Mouse (Mus musculus): ENCODE data around the gene Astn1. TPM values are rescaled to one million over a fixed set of nuclear protein-coding genes. Genes with fewer than 3 reads are reported as not detected.

Gene Astn1
- total RNA-seq, 2 experiments from 2014 or later, result 195 to 199 TPM

DNA sequence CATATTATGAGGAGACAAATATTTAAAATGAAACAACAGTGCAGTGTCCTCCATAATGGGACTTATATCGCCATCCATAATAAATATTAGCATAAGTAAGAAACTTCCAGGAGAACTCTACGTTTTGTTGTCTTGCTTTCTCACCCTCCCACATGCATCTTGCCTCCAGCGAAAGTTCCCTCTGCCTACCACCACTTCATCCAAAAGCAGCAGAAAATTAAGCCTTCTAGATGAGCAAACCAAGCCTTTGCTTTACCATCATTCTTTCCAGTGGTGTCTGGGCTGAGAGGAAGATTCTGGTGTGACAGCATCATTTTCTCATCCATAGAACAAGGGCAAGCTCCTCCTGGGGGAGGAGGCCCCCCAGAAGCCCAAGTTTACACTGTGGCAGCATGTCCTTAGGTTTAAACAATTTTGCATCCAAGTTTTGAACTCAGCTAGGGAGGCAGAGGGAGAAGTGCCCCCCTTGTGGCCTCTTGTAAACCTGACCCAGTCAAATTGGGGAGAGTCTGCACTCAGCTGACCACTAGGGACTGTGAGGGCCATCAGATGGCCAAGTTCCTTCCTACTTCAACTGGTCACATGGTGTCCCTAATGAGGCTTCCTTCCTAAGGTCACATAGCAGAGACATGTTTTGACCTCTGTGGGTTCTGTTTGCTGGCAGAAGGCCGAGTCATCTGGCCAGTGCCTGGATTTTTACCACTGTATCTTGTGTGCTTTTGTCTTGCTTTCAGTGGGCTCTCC is 147.2 kb downstream of the Astn1 start:
- DNase-seq (ENCODE audit: extremely low spot score in 1 of 2, low spot score in 2 of 2), result no peak
- intact Hi-C loops (cut with DNase I), result no loop called here

DNA sequence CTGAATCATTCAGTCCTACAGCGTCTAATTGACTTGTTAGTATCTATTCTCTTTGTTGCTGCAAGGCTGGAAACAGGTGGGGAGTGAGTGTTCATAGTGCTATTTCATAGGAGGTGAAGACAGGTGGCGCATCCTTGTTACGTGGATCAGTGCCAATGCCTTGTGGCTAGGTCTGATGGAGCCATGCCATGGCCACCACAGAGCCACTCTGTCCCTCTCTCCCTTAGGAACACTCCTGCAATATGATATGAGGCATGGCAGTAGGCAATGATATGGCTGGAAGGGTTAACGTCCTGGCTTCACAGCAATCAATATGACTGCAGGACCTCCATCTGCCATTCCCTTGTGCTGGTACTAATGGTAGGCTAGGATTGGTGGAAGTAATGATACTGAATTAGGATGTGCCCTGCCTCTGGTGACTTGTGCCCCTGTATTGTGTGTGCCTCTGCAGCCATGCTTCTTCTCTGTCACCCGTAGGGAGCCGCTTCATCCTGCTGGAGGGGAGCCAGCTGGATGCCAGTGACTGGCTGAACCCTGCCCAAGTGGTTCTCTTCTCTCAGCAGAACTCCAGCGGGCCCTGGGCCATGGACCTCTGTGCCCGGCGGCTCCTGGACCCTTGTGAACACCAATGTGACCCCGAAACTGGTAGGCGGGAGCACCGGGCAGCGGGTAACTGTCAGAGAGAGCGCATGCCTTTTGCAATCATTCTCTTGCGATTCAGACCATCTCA is 148.6 kb downstream of the Astn1 start:
- intact Hi-C loops (cut with DNase I), result loop anchor here (5.0 to 10.0 kb wide), 3 partner anchors 144 to 956 kb away; partner anchors contain the start of gene Astn1
- DNase-seq (ENCODE audit: extremely low spot score in 1 of 2, low spot score in 2 of 2), result peak; percentile 37 to 56

DNA sequence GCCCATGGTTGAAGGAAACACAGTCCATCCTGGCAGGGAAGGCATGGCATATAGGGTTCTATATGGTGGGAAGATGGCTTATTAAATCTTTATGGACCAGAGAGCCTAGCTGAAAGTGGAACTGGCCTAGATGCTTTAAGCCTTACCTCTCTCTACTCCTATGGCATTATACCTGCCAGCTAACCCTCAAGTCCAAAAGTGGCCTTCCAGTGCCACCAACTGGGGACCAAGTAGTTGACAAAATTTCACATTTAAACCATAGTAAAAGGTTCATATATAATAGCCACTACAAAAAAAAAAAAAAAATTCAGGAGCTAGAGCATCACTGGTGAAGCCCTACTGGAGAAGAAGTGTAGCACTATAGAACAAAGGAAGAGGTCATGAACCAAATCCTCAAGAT is 150.0 kb downstream of the Astn1 start:
- no peak for DNase-seq (ENCODE audit: extremely low spot score in 1 of 2, low spot score in 2 of 2)
- intact Hi-C loops (cut with DNase I), result loop anchor here (5.0 to 10.0 kb wide), 3 partner anchors 143 to 957 kb away; partner anchors contain the start of gene Astn1

DNA sequence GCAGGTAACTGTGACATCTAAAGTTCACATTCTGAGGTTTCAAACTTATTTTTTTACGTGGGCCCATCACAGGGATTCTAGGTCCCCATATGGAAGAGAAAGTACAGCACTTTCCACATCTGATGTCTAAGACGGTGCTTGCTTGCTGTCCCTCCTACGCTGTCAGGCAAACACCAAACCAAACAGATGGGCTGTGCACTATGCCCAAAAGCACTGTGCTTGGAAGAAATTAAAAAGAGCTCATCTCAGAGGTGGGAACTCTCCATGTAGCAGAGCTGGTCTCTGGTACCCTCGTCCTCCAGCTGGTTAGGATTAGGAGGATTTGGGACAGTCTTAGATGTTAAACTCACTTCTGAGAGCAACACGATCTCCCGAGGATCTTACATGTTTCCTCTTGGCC is 150.6 kb downstream of the Astn1 start:
- intact Hi-C loops (cut with DNase I), result loop anchor here (5.0 to 10.0 kb wide), 3 partner anchors 142 to 958 kb away; partner anchors contain the start of gene Astn1
- DNase-seq (ENCODE audit: extremely low spot score in 1 of 2, low spot score in 2 of 2), result peak in 1 of 2 experiments; percentile 61

DNA sequence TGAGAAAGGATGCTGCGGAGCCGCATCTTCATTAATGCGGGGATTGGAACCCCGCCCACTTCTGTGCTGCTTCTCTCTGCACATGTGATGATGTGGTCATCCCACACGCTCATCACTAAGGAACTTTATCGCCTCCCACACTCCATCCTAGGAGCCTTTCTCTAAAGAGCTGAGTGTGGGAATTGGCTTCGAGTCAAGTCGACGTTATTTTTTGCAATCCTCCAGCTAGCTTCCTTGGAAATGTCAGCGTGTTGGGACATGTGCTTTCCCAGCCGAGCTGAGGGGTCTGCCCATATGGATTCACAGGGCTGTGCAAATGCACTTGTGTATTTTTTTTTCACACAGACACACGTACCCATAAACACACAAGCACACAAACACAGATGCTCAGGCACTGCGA is 151.5 kb downstream of the Astn1 start:
- DNase-seq (ENCODE audit: extremely low spot score in 1 of 2, low spot score in 2 of 2), result peak; percentile 73 to 80
- intact Hi-C loops (cut with DNase I), result loop anchor here (5.0 to 10.0 kb wide), 3 partner anchors 141 to 959 kb away; partner anchors contain the start of gene Astn1

DNA sequence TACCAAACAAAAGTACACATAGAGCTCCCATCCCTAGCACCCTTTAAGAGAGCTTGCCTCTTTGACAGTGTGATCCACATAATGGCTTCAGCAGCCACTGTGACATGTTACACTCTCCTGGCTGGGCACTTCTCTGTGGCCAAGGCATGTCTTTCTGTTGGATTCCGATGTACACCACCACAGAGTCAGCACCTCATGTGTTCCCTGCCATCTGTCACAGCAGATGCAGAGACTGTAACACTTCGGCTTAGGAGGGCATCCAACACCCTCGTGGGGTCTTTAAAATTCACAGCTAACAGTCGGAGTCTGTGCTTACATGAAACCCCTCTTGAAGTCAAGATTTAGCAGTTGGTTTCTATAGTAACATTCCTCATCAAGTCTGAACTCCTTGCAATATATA is 154.5 kb downstream of the Astn1 start:
- DNase-seq (ENCODE audit: extremely low spot score in 1 of 2, low spot score in 2 of 2), result no peak
- intact Hi-C loops (cut with DNase I), result loop anchor here (10.0 kb wide), 2 partner anchors 138 to 962 kb away; no protein-coding TSS in a partner anchor

DNA sequence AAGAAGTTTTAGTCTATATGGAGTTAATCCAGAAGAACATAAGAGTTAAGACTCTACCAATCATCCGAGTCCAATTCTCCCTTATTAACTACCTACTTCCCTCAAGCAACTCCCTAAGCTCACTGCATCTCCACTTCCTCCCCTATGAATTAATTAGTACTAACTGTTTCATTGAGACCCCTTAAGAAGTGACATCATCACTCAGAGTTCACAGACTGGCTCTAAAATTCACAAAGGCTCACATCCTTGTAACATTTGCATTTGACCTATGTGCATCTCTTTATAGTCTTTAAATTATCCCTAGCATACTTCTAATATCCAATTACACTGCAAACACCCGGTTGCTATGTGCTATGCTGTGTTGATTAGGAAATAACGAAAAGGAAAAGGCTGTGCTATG is 174.1 kb downstream of the Astn1 start:
- intact Hi-C loops (cut with DNase I), result no loop called here
- no peak for DNase-seq (ENCODE audit: extremely low spot score in 1 of 2, low spot score in 2 of 2)

DNA sequence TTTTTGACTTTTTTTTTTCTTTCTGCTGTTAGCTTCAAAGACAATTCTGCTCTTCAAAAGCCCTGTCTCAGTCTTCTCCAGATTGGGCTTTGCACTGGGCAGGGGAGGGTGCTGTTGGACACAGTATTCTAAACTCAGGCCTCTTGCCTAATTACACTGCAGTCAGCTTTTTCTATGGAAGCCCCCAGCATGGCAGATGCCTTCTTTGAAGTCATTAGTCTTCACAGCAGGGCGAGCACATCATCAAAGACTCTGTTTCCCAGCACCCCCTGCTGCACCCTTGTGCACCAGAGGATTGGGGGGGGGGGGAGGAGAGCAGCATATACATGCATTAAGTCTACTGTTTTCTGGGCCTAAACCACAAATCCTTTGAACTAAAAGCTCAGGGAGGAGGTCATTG is 174.8 kb downstream of the Astn1 start:
- no peak for DNase-seq (ENCODE audit: extremely low spot score in 1 of 2, low spot score in 2 of 2)
- intact Hi-C loops (cut with DNase I), result no loop called here

DNA sequence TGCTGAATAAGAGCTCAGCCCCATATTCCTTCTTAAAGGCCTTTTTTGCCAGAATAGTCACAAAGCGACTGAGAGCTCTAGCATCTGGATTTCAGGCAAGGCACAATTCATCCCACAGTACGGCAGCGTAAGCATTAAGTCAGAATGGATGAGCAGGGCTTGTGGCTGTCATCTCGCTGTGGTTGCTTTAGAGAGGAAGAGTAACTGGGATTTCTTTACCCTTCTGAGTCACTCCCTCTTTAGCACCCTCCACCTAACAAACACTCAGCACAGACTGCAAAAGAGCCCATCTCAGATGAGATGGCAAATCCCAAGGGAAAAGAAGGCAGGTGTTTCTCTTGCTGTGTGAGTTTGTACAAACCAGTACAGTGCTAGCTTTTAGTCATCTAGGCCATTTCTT is 183.0 kb downstream of the Astn1 start:
- no peak for DNase-seq (ENCODE audit: extremely low spot score in 1 of 2, low spot score in 2 of 2)
- intact Hi-C loops (cut with DNase I), result no loop called here

DNA sequence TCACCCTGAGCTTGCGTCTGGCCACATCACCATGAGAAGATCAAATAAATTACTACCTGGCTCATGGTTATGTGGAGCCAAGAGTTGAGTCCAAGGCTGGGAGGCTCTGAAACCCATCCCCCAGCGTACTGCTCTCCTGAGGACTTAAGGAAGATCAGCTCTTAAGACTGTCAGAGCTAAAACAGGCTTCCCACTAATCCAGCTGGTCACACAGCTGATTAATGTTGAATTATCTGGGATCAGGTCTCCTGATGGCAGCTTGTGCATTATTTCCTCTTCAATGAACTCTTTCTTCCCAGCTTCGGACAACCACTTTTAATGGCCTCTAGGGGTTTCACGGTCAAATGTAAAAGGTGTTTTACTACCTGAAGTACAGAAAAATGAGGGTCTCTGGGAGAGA is 184.4 kb downstream of the Astn1 start:
- intact Hi-C loops (cut with DNase I), result no loop called here

DNA sequence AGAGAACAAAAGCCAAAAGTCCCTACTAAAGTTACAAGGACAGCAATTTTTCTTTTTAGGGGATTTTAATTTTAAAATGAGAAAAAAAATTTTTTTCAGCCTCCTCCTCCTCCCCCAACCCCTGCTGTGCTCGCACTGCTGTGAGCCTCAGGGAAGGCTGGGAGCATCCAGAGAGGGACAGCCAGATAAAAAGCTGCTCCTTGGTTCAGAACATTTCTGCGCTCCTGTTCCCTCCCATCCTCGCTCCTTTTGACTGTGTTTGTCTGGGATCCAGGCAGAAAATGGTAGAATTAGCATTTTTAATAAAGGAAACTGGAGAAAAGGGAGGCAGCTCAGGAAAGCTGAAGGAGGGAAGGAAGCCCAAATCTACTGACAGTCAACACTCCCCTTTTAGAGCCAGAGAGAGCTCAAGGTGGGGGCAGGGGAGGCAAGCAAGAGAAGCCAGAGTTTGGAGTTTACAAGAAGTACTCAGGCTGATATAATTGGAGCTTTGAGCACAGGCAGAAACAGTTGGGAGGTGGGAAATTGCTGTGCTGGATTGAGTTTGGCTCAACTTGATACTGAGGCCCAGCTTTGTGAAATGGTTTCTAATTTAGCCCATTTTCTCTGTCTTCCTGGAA is 185.6 kb downstream of the Astn1 start:
- intact Hi-C loops (cut with DNase I), result no loop called here
- peak; percentile 45 to 75 for DNase-seq (ENCODE audit: extremely low spot score in 1 of 2, low spot score in 2 of 2)

More for the DNA sequence above, 184.4 kb downstream of the Astn1 start:
- DNase-seq (ENCODE audit: extremely low spot score in 1 of 2, low spot score in 2 of 2), result no peak

DNA sequence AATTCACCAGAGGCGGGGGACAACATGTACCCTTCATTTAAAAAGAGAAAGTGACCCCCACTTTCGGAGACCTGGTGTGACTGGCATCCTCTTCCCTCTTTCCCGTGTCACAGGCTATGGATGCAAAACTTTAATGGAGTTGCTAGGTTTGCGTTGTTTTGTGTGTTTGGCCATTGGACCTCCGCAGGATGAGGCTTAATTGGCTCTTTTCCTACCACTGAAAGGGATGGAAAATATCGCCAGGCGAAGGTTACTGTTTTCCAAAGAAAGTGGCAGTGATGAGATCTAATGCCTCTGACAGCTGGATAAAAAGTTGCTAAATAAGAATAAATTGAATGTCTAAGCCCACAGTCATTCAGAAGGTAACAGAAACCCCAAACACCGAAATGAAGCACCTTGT is 186.2 kb downstream of the Astn1 start:
- no peak for DNase-seq (ENCODE audit: extremely low spot score in 1 of 2, low spot score in 2 of 2)
- intact Hi-C loops (cut with DNase I), result no loop called here

DNA sequence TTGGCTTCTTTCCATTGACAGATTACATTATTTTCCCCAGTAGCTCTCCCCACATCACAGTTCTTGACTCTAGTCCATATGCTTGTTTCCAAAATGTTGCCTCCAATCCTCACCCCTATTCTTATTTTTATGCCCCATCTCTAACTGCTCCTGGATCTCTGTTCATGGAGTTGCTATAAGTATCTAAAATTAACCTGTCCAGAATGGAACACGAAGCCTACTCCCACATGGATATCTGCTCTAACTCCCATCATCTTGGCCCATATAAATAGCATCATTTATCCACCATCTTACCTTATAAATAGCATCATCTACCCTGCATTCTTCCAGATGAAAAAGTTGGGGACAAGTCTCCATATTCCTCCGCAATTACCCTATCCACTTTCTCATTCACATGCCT is 187.5 kb downstream of the Astn1 start:
- intact Hi-C loops (cut with DNase I), result no loop called here
- DNase-seq (ENCODE audit: extremely low spot score in 1 of 2, low spot score in 2 of 2), result no peak

DNA sequence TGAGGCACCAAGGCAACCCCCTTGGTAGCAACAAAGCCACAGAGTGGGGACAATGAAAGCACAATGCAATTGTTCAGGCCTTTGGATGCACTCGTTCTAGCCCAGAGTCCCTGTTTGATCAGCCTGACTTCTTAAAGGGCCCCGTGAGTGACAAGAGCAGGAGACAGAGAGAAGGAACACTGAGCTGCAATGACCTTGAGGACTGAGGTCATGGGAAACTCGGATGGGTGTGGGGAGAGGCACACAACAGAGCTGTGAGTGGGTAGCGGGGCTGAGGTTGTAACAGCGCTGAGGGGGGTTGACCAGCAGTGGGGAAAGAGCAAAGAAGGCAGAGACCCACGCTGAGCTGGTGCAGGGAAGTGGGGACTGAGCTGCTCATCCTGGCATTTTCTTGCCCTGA is 189.9 kb downstream of the Astn1 start:
- no peak for DNase-seq (ENCODE audit: extremely low spot score in 1 of 2, low spot score in 2 of 2)
- intact Hi-C loops (cut with DNase I), result no loop called here

DNA sequence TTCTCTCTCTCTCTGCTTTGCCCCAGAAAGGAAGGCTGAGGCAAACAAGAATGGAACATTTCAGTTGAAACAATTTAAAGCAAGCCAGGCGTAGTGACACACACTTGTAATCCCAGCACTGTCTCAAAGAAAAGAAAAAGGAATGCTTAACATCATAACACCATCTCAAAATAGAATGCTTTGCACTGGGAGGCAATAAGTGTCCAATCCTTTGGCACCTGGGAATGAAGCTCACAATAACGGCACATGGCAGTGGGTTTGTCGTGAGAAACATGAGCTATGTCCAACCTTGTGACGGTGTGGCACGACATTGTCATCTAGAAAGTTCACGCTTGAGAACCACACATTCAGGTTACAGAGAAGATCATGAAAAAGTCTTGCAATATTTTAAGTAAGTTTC is 191.3 kb downstream of the Astn1 start:
- DNase-seq (ENCODE audit: extremely low spot score in 1 of 2, low spot score in 2 of 2), result no peak
- intact Hi-C loops (cut with DNase I), result no loop called here

DNA sequence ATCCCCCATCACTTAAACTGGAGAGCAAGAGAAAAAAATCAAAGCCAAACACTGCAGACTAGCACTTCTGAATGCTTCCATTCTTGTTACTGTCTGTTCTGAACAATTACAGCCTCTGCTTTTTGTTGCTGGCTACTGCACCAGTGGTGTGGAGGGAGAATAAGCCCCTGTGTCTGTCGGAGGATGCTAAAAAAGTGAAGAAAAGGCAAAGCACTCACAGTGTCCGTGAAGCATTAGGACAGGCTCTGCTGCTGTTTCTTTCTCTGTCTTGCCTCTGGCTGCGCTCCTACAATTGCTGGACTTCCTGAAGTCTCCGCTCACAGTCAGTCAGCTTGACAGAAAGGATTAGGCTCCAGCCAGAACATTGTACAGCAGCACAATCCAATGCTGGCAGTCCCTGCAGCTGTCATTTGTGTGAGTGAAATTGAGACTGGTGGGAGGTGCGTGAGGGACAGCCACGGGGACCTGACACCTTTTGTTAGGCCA is 192.0 kb downstream of the Astn1 start:
- intact Hi-C loops (cut with DNase I), result no loop called here
- no peak for DNase-seq (ENCODE audit: extremely low spot score in 1 of 2, low spot score in 2 of 2)

DNA sequence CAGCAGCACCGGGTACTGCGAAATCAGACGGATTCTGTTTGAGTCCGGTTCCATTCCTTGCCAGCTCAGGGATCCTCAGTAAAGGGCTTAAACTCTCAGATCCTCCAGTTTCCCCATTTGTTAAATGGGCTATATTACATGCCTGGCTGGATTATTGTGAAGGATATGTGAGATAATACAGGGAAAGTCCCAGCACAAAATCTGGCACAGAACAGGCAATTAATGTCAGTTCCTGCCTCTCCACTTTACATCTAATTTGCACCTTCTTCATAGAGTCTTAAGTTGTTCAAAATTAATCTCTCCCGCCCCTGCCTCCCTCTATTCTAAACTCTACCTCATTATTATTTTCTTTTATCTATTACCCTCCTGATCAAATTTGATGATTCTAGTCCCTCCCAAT is 211.1 kb downstream of the Astn1 start:
- no peak for DNase-seq (ENCODE audit: extremely low spot score in 1 of 2, low spot score in 2 of 2)
- intact Hi-C loops (cut with DNase I), result no loop called here

DNA sequence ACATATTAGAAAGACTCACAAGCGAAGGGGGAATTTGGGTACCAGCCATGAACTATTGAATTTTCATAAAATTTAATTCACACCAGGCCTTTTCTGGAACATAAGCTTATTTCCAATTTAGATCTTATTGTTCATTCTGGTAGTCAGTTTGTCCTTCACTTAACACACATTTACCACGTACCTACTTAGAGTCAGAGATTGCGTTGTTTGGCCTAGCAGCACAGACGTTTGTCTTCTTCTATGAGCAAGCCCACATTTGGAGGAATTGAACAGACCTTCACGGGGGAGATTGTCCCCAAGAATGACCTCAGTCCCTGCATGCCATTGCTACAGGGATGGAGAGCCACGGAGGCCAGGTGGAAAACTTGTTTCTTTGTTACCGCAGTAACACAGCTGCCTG is 211.5 kb downstream of the Astn1 start:
- intact Hi-C loops (cut with DNase I), result no loop called here
- no peak for DNase-seq (ENCODE audit: extremely low spot score in 1 of 2, low spot score in 2 of 2)

DNA sequence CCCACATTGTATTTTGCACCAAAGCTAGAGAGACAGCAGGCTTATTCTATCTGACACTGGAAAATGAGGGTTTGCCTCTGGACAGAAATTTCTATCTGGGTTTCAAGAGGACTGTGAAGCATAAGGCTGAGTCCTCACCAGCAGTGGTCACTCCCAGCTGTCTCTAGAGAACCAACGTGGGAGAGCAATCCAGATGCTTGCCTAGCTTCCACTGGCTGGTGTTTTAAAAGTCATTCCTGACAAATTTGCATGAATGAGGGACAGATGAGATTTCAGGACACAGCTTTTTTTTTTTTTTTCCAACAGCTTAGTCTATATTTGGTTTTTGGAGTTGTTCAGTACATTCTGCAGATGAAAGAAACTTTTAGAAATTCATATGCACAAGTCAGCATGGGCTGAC is 213.9 kb downstream of the Astn1 start:
- no peak for DNase-seq (ENCODE audit: extremely low spot score in 1 of 2, low spot score in 2 of 2)
- intact Hi-C loops (cut with DNase I), result no loop called here

DNA sequence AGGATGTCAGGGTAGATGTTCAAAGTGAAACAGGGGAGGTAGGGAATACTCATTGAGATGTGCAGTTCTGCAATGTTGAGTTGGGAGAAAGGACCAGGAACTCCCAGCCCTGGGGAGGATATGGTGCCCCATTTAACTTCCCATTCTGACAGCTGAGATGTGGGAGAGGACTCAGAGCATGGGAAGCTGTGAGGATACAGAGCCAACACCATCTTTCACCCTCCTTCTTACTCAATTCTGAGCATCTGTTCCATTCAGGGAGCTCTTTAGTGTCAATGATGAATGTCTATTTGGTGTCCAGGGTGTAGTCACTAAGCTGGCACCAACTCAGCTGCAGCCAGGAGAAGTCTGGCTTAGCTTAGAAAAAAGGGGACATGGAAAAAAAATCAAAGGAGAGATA is 219.7 kb downstream of the Astn1 start:
- no peak for DNase-seq (ENCODE audit: extremely low spot score in 1 of 2, low spot score in 2 of 2)
- intact Hi-C loops (cut with DNase I), result no loop called here

Measured in left cerebral cortex, postnatal 10 days (tissue).